Mouse (Mus musculus) midbrain, postnatal 0 days (tissue): Measurements from ENCODE around the gene Pik3ip1. TPM values are rescaled to one million over a fixed set of nuclear protein-coding genes. Genes with fewer than 3 reads are reported as not detected.

Experiments used
- ATAC-seq: fragments of 200-750 bp; cut with Nextera tagmentation; 2 replicates; pipeline ENCODE4 v1.8.0; 2017; ENCODE audit warnings: moderate number of reproducible peaks, mild to moderate bottlenecking, moderate TSS enrichment, moderate library complexity; ENCODE audit not compliant: low FRiP score
- DNase-seq: peaks from one replicate; pipeline ENCODE4 v3.0.0-alpha.2; 2015; ENCODE audit warnings: low spot score
- H3K27ac ChIP-seq: fragments of 300-500 bp; sonication (generic); 2 replicates; pipeline ENCODE4 v1.5.1; 2014; ENCODE audit warnings: low read depth, mild to moderate bottlenecking, low read length, mixed read lengths
- H3K27me3 ChIP-seq: fragments of 300-500 bp; sonication (generic); 2 replicates; pipeline ENCODE4 v1.6.1; 2014; ENCODE audit warnings: low read length, control low read depth, mixed read lengths; ENCODE audit not compliant: insufficient read depth
- H3K36me3 ChIP-seq: fragments of 300-500 bp; sonication (generic); 2 replicates; pipeline ENCODE4 v1.6.1; 2014; ENCODE audit warnings: low read length, control low read depth, mixed read lengths; ENCODE audit not compliant: insufficient read depth
- H3K4me1 ChIP-seq: fragments of 300-500 bp; sonication (generic); 2 replicates; pipeline ENCODE4 v1.6.1; 2014; ENCODE audit warnings: mild to moderate bottlenecking, control low read depth, antibody characterized with exemption, low read length, mixed read lengths; ENCODE audit not compliant: insufficient read depth
- H3K4me2 ChIP-seq: fragments of 300-500 bp; sonication (generic); 2 replicates; pipeline ENCODE4 v1.6.1; 2014; ENCODE audit warnings: low read depth, mild to moderate bottlenecking, low read length, mixed read lengths; ENCODE audit not compliant: poor library complexity, severe bottlenecking
- H3K4me3 ChIP-seq: fragments of 300-500 bp; sonication (generic); 2 replicates; pipeline ENCODE4 v1.5.1; 2014; ENCODE audit warnings: low read depth, mild to moderate bottlenecking, low read length, moderate library complexity
- H3K9ac ChIP-seq: fragments of 300-500 bp; sonication (generic); replicated peaks from 2 replicates; pipeline ENCODE4 v1.6.1; 2014; ENCODE audit warnings: mild to moderate bottlenecking, low read length, moderate library complexity, mixed read lengths; ENCODE audit not compliant: poor library complexity, severe bottlenecking
- H3K9me3 ChIP-seq: fragments of 300-500 bp; sonication (generic); 2 replicates; pipeline ENCODE4 v1.6.1; 2016; ENCODE audit warnings: low read length, control low read depth
- CTCF ChIP-seq: IDR thresholded peaks from 2 replicates; pipeline ENCODE4 v1.5.1; 2016; ENCODE audit warnings: antibody characterized with exemption, mild to moderate bottlenecking
- WGBS: fragments of 180-500 bp; shearing (Covaris S2); extraction: QIAGEN DNeasy Blood & Tissue Kit; methylation state at CpG from one replicate; pipeline ENCODE4 v1.1.7; 2014; 5-methylcytosine and 5-hydroxymethylcytosine counted together
- polyA plus RNA-seq: library from polyadenylated mRNA; unstranded; fragments of >200 nt; fragmentation: Nextera tagmentation; extraction: Ambion mirVana; gene quantifications from 2 replicates; pipeline ENCODE4 v1.2.1, GENCODE M21; 2015
- total RNA-seq: library from RNA; depleted of rRNA; stranded (reverse); fragments of >200 nt; gene quantifications from 2 replicates; pipeline ENCODE4 v1.2.3, GENCODE M21; 2014

Pik3ip1 gene
- total and polyA plus RNA-seq, 2 experiments from 2014 or later, result 34.7 to 43.4 TPM

- TF ChIP-seq CTCF, result no peak
- Histone ChIP-seq H3K36me3 (no peaks in the 10 kb centered on the region), H3K27me3 (no peaks in the 10 kb centered on the region), H3K9ac (peak overlapping the region; percentile 36; the same call in 1 of the 2 replicates), H3K9me3 (no peaks in the 10 kb centered on the region), H3K4me2 (peak overlapping the region; percentile 18), H3K27ac (peak overlapping the region; percentile 59), H3K4me1 (peaks cover 19% of the 10 kb centered on the region), H3K4me3 (no peak overlapping the region)
- no peak for ATAC-seq
- peak; percentile 30 for DNase-seq
- 17% methylated on average over 7 of the region's 7 CpGs for WGBS
Measured at GRCm38 (mm10) chr11:3373591-3374292, 43.5 kb downstream of the Pik3ip1 start.

DNA sequence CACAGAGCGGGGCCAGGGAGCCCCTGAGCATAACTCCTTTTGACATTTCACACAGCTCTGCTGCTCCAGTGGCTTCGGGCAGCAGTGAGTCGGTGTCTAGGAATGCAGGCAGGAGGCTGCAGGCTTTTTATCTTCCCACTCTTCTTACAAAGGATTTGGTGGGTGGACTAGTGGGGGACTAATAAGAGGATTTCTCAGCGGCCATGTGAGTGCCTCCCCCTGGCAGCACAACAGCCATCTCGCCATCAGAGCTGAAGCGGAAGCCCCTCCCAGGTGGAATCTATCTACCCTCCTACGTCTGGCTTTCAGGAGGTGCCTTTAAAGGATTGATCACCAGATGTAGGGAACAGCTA, 44.1 kb downstream of the Pik3ip1 start:
- H3K27me3 ChIP-seq, result no peaks in the 10 kb centered on the region
- ATAC-seq (no peak), DNase-seq (peak; percentile 20)
- no peak for TF ChIP-seq CTCF
- H3K4me1 ChIP-seq, result peaks cover 15% of the 10 kb centered on the region
- H3K36me3 ChIP-seq, result no peaks in the 10 kb centered on the region
- H3K9ac ChIP-seq, result peak overlapping the region; percentile 36; the same call in 1 of the 2 replicates
- no peaks in the 10 kb centered on the region for H3K9me3 ChIP-seq
- no peak overlapping the region for H3K4me3 ChIP-seq
- WGBS, result 9% methylated on average over 7 of the region's 7 CpGs
- peak overlapping the region; percentile 59 for H3K27ac ChIP-seq
- peak overlapping the region; percentile 18 for H3K4me2 ChIP-seq

DNA sequence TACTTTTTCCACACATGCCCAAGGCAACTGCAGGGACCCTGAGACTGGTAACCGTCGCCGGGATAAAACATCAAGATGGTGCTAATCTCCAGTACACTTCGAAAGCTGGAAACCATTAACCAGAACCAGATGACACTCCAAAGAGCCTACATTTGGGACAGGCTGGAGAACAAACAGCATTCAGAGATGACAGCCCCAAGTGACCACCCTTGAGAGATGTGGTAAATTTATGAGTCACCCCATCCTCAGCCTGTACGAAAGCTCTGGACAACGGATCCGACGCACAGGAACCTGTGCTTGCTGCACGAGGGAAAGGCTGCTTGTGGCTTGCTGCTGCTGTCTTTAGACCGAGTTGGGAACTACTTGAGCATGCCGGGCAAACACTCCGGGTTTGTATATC, 44.5 kb downstream of the Pik3ip1 start:
- no peak overlapping the region for H3K4me2 ChIP-seq
- no peak overlapping the region for H3K27ac ChIP-seq
- H3K4me1 ChIP-seq, result peaks cover 10% of the 10 kb centered on the region

DNA sequence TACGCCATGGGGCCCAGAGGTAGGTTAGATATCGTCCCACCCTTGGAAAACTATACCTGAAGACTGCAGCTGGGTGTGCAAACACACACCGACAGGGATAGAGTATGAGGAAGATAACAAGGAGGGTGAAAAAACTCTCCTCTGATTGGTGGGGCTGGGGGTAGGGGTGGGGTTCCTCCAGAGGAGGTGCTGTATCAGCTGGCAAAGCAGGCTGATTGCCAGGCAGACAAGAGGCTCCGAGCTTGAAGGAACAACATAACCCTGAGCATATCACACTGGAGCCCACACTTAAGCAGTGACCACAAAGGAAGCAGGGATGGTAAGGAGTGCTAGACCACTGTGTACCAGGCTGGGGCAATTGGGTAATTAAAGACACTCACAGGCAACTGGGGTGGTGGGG, 49.2 kb downstream of the Pik3ip1 start:
- Histone ChIP-seq H3K9me3 (no peaks in the 10 kb centered on the region), H3K4me3 (no peak overlapping the region), H3K4me1 (0 out of 2 replicates have a peak, but pooled peaks cover 2% of the 10 kb centered on the region), H3K27me3 (no peaks in the 10 kb centered on the region), H3K27ac (no peak overlapping the region), H3K36me3 (0 out of 2 replicates have a peak, but pooled peaks cover 2% of the 10 kb centered on the region), H3K4me2 (no peak overlapping the region), H3K9ac (no peak overlapping the region)
- DNase-seq (no peak), ATAC-seq (no peak)
- WGBS, result 94% methylated on average over 4 of the region's 4 CpGs
- TF ChIP-seq CTCF, result no peak

More for the DNA sequence above, 44.5 kb downstream of the Pik3ip1 start:
- WGBS, result 66% methylated on average over 12 of the region's 12 CpGs
- no peaks in the 10 kb centered on the region for H3K9me3 ChIP-seq
- no peak for TF ChIP-seq CTCF
- H3K36me3 ChIP-seq, result no peaks in the 10 kb centered on the region
- H3K4me3 ChIP-seq, result no peak overlapping the region
- no peak overlapping the region for H3K9ac ChIP-seq
- DNase-seq, result no peak
- H3K27me3 ChIP-seq, result no peaks in the 10 kb centered on the region
- no peak for ATAC-seq

GRCm38 (mm10) chr11:3381148-3381814, 51.1 kb downstream of the Pik3ip1 start:
- H3K4me3 ChIP-seq, result no peak overlapping the region
- H3K9ac ChIP-seq, result no peak overlapping the region
- ATAC-seq (no peak), DNase-seq (no peak)
- no peak for TF ChIP-seq CTCF
- no peaks in the 10 kb centered on the region for H3K27me3 ChIP-seq
- H3K27ac ChIP-seq, result no peak overlapping the region
- no peaks in the 10 kb centered on the region for H3K4me1 ChIP-seq
- H3K4me2 ChIP-seq, result no peak overlapping the region
- H3K36me3 ChIP-seq, result 0 out of 2 replicates have a peak, but pooled peaks cover 2% of the 10 kb centered on the region
- H3K9me3 ChIP-seq, result no peaks in the 10 kb centered on the region
- 94% methylated on average over 6 of the region's 6 CpGs for WGBS
